Mouse (Mus musculus) MEL (cell line): ENCODE results near the gene Olfr63.
"Not testable (repeated sequence)": the region's sequence is repeated elsewhere in the genome, so short reads cannot be mapped to it uniquely, and the experiment has no call there.

Source experiments
- CTCF ChIP-seq, 3 experiments: IDR thresholded peaks in 2 of 3; conservative IDR thresholded peaks in 1 of 3; 2 replicates each; pipeline ENCODE4 v1.5.1; 2011 to 2012; ENCODE audit warnings: low read length in 3 of 3, low read depth in 2 of 3, mild to moderate bottlenecking in 2 of 3, improper control_type of control experiment in 1 of 3, inconsistent platforms in 1 of 3, mixed read lengths in 1 of 3, moderate library complexity in 1 of 3; ENCODE audit not compliant: control insufficient read depth in 1 of 3, insufficient read depth in 1 of 3, poor library complexity in 1 of 3, severe bottlenecking in 1 of 3
- ELF1 ChIP-seq: IDR thresholded peaks from 2 replicates; pipeline ENCODE4 v1.6.1; 2014; ENCODE audit warnings: low read depth, mild to moderate bottlenecking, inconsistent platforms, low read length, improper control_type of control experiment, moderate library complexity
- GATA1 ChIP-seq: IDR thresholded peaks from 2 replicates; pipeline ENCODE4 v1.6.1; 2011; ENCODE audit warnings: low read depth, low read length, improper control_type of control experiment
- MAX ChIP-seq: IDR thresholded peaks from 2 replicates; pipeline ENCODE4 v1.6.1; 2011; ENCODE audit warnings: low read length, improper control_type of control experiment
- MAZ ChIP-seq: IDR thresholded peaks from 2 replicates; pipeline ENCODE4 v1.6.1; 2012; ENCODE audit warnings: low read depth, mild to moderate bottlenecking, inconsistent platforms, low read length, improper control_type of control experiment
- NRF1 ChIP-seq: IDR thresholded peaks from 2 replicates; pipeline ENCODE4 v1.6.1; 2014; ENCODE audit warnings: low read depth, mild to moderate bottlenecking, inconsistent platforms, low read length, improper control_type of control experiment, moderate library complexity; ENCODE audit not compliant: poor library complexity, insufficient read depth, severe bottlenecking
- POLR2AphosphoS5 ChIP-seq: IDR thresholded peaks from 2 replicates; pipeline ENCODE4 v1.6.1; 2012; ENCODE audit warnings: low read depth, borderline replicate concordance, mild to moderate bottlenecking, inconsistent platforms, low read length, moderate library complexity, mixed read lengths
- RCOR1 ChIP-seq: IDR thresholded peaks from 2 replicates; pipeline ENCODE4 v1.6.1; 2012; ENCODE audit warnings: low read depth, mild to moderate bottlenecking, inconsistent platforms, low read length, improper control_type of control experiment
- ZC3H11A ChIP-seq: IDR thresholded peaks from 2 replicates; pipeline ENCODE4 v1.6.1; 2012; ENCODE audit warnings: low read depth, mild to moderate bottlenecking, inconsistent platforms, low read length, improper control_type of control experiment
- ZNF384 ChIP-seq: IDR thresholded peaks from 2 replicates; pipeline ENCODE4 v1.6.1; 2012; ENCODE audit warnings: low read depth, mild to moderate bottlenecking, inconsistent platforms, low read length, improper control_type of control experiment

DNA sequence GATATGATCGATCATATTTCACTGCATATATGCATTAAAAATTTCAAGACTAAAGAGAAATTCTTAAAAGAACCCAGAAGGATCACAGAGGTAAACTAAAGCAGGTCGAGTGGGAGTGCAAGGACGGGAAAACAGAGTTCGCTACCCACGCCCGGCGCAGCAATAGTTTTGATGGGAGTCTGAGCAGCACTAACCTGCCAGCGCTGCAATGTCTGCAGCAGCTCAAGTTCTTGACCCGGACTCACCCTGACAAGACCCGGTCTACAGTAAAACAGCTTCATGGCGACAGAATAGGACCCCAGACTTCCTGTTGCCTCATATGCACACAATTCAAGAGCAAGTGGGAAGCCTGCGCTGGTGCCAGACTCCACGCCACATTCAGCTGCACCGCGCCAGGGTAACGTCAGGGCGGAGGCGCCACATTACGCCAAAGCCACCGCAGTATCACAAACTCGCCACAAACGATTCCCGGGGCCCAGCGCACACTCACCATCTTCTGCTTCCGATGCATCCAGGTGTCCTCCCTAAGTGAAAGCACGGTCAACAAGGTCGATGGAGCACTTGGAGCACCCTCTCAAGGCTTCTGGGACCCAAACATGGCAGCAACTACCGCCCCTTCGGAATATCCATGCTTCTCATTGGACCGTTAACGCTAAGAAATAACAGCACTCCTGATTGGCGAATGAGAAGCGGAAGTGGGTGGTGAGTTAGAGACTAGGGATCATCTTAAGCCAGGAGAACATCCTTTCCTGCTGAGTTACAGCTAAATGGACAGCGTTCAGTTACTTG lies 9.8 kb upstream of the Olfr63 start, which contains the start of gene Zfp955a:
- TF ChIP-seq NRF1; CTCF (IDR thresholded peaks at IDR 0.05 in 2 of 3, conservative IDR thresholded peaks at IDR 0.05 in 1 of 3; ENCODE audit: control insufficient read depth in 1 of 3, insufficient read depth in 1 of 3, low read depth in 2 of 3, low read length in 3 of 3, poor library complexity in 1 of 3, severe bottlenecking in 1 of 3); RCOR1; GATA1; ZC3H11A; ELF1; POLR2AphosphoS5; MAX; ZNF384; MAZ: not testable (repeated sequence)
